Comparison of ENCODE assay signal across 15 mouse cellular contexts in genomic region chr5:5056102-5056883, GRCm38 (mm10).
DNase-seq lines count a peak whose midpoint lies in the region; ATAC-seq and TF ChIP-seq lines count a peak whose summit lies in the region.
"Had no signal": no experiment of that assay in that cellular context is flagged by ENCODE, and none has a peak within 500 bp of the region (broad histone marks: within the 10 kb centered on the region; RNA-seq: fewer than 3 reads in every experiment).

No protein-coding gene starts in this region.

- TF ChIP-seq CTCF in forebrain, postnatal 0 days (IDR thresholded peaks at IDR 0.05; ENCODE audit: low read depth): no peak

- no peak overlapping the region for H3K4me2 ChIP-seq in forebrain, postnatal 0 days (ENCODE audit: low read depth)
- no peak overlapping the region for H3K4me2 ChIP-seq in midbrain, embryonic 16.5 days (ENCODE audit: low read length)
- H3K4me2 ChIP-seq: limb, embryonic 12.5 days had no signal

- 61% methylated on average over 4 of the region's 4 CpGs for WGBS in forebrain, postnatal 0 days
- 33% methylated on average over 4 of the region's 4 CpGs for WGBS in midbrain, embryonic 16.5 days

- no peaks in the 10 kb centered on the region for H3K36me3 ChIP-seq in forebrain, postnatal 0 days (ENCODE audit: insufficient read depth)
- no peaks in the 10 kb centered on the region for H3K36me3 ChIP-seq in midbrain, embryonic 16.5 days (ENCODE audit: control insufficient read depth, insufficient read depth, low read length)
- H3K36me3 ChIP-seq: embryonic facial prominence, embryonic 10.5 days; limb, embryonic 12.5 days had no signal

- no peaks in the 10 kb centered on the region for H3K27me3 ChIP-seq in forebrain, postnatal 0 days (ENCODE audit: insufficient read depth, low read length)
- no peaks in the 10 kb centered on the region for H3K27me3 ChIP-seq in midbrain, embryonic 16.5 days (ENCODE audit: control insufficient read depth, insufficient read depth, low read depth, low read length)
- H3K27me3 ChIP-seq: limb, embryonic 12.5 days had no signal

- peak overlapping the region; percentile 40; the same call in 1 of the 2 replicates for H3K27ac ChIP-seq in forebrain, postnatal 0 days (ENCODE audit: low read depth, low read length)
- H3K27ac ChIP-seq in midbrain, embryonic 16.5 days (ENCODE audit: low read length): 0 out of 2 replicates have a peak overlapping the region, but pooled peaks have one; percentile 26
- H3K27ac ChIP-seq: embryonic facial prominence, embryonic 10.5 days; limb, embryonic 12.5 days had no signal

- H3K4me1 ChIP-seq in forebrain, postnatal 0 days (ENCODE audit: insufficient read depth): no peaks in the 10 kb centered on the region
- peaks cover 12% of the 10 kb centered on the region for H3K4me1 ChIP-seq in midbrain, embryonic 16.5 days (ENCODE audit: control insufficient read depth, insufficient read depth, low read length)
- H3K4me1 ChIP-seq: limb, embryonic 12.5 days had no signal

- H3K4me3 ChIP-seq in forebrain, postnatal 0 days (ENCODE audit: low read depth, low read length): no peak overlapping the region
- H3K4me3 ChIP-seq in midbrain, embryonic 16.5 days (ENCODE audit: low read depth, low read length): no peak overlapping the region
- H3K4me3 ChIP-seq: embryonic facial prominence, embryonic 10.5 days; limb, embryonic 12.5 days had no signal

- peak; percentile 42 for ATAC-seq in frontal cortex, adult (ENCODE audit: low TSS enrichment)
- no peak; the same call in 1 of the 2 replicates for ATAC-seq in forebrain, postnatal 0 days
- no peak for ATAC-seq in midbrain, embryonic 16.5 days
- ATAC-seq in CD4-positive, CD25-positive, alpha-beta regulatory T cell, adult 4 months: no peak

- H3K9ac ChIP-seq in forebrain, postnatal 0 days: no peak overlapping the region
- H3K9ac ChIP-seq in midbrain, embryonic 16.5 days (ENCODE audit: low read depth, low read length): no peak overlapping the region
- H3K9ac ChIP-seq: limb, embryonic 12.5 days had no signal

- DNase-seq in frontal cortex, postnatal 10 days (ENCODE audit: low spot score in 2 of 2): no peak
- peak; percentile 93 for DNase-seq in 416B (ENCODE audit: low read depth)
- no peak for DNase-seq in forebrain, postnatal 0 days
- no peak for DNase-seq in gastrocnemius, adult 18-20 months (ENCODE audit: low spot score)
- no peak for DNase-seq in embryo, embryonic 10 days (ENCODE audit: low spot score)
- DNase-seq: adrenal gland, postnatal 25 days; cerebellum, adult 11-12 months; kidney, adult 18-20 months; layer of hippocampus, adult 9-11 months; lung, adult 18-20 months had no signal

- no peaks in the 10 kb centered on the region for H3K9me3 ChIP-seq in forebrain, postnatal 0 days (ENCODE audit: low read length)
- no peaks in the 10 kb centered on the region for H3K9me3 ChIP-seq in midbrain, embryonic 16.5 days (replicated peaks; ENCODE audit: control insufficient read depth, low read length, poor library complexity, severe bottlenecking)
- H3K9me3 ChIP-seq: embryonic facial prominence, embryonic 10.5 days; limb, embryonic 12.5 days had no signal
